Mouse (Mus musculus) testis, postnatal 10 days (tissue): ENCODE data around the gene Myo9b.

ENCODE experiments used
- DNase-seq: peaks from one replicate; pipeline ENCODE4 v3.0.0; 2021; ENCODE audit warnings: low spot score

The Myo9b gene

DNA sequence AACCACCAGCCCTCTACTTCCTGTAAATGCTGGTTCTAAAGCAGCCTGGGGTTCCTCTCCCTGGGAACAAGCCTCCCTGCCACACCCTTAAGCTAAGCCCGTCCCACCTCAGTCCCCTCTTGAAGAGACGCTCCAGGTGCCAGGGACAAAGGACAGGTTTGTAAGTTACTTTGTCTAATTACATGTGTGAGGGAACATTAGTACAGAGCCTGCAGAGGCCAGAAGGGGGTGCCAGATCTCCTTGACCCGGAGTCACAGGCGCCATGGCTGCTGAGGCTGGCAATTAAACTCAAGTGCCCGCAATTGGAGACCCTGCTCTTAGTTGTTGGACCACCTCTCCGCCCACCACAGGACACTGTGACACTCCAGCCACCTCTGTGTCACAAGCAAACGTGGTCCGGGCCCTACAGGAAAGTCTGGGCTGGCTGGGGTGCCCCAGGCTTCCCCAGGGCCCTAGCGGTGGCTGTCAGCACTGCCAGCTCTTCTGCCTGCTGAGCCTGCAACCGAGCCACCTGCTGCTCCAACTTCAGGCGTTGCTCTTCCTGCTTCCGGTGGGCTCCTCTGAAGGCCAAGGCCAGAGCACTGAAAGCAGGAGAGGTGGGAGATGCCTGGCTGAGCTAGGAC lies 112.8 kb downstream of the Myo9b start:
- no peak for DNase-seq

DNA sequence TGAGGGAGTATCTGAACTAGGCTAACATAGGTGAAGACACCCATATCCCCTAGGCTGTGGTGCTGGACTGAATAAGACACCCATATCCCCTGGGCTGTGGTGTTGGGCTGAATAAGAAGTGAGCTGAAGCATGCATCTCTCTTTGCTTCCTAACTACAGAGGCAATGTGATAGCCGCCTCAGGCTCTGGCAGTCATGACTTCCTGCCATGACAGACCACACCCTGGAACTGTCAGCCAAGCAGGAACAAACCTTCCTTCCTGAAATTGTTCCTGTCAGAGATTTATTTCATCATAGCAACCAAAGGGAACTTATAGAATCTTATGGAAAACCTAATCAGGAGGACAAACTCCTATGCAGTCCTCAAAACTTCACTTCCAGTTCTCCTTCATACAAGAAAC lies 115.8 kb downstream of the Myo9b start:
- no peak for DNase-seq

DNA sequence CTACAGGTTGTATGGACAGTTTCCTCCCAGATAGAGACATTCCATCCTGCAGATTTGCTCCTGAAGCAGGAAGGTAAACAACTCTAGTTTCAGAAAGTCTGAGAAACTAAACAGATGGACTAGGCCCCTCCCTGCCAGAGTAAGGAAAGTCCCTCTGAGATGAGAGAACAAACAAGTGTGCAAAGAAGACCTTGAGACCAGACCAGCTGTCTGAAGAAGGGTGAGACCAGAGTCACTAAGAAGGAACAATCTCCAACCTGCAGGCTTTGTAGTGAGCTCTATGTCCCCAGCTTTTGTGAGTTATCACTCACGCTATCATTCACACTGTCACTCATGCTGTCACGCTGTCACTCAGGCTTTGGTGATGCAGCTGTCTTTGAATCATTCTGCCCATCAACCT lies 119.2 kb downstream of the Myo9b start:
- DNase-seq, result no peak

DNA sequence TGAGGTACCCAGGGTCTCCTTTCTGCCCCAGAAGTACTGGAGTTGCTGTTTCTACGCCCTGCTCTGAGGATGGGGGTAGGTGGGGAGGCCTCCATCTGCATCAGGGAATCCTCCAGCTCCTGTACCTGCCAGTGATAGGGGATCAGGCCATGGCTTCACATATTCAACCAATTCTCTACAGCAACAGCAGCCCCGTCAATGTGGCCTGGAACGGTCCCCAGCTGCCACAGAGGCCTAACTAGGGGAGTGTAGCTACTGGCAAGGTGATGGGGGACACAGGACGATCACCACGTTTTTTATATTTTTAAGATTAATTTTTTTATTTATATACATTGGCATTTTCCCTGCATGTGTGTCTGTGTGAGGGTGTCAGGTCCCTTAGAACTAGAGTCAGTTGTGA lies 119.9 kb downstream of the Myo9b start:
- DNase-seq, result no peak

DNA sequence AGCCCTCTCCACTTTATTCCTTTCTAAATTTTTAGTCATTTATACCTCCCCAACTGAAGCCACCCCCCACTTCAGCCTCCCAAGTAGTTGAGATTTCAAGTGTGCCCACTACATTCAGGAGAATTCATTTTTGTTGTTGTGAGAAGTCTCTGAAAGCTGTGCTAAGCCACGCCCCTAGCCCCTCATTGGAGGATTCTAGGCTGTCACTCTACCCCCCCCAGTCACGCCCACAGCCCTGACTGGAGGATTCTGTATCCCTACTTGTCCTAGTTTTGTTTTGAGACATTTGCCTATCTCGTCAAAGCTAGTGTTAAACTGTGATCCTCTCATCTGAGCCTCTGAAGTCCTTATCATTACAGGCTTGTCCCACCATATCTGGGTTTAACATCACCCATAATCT lies 120.4 kb downstream of the Myo9b start:
- no peak for DNase-seq

DNA sequence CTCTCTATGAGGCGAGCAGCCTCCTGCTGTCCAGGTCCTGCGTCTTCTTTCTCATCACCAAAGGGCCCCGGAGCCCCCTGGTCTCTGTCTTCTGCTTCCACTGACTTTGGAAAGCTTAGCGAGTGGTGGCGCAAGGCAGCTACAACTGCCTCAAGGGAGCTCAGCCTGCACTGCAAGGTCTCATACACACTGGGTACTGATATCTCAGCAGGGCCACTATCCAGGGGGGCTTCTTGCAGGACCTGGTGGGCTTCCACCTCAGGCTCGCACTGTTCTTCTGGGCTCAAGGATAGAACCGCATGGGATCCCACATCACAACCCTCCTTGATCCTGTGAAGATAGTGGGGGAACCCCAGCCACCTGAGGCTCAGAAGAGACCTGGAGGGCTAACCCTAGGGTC lies 122.0 kb downstream of the Myo9b start:
- no peak for DNase-seq

DNA sequence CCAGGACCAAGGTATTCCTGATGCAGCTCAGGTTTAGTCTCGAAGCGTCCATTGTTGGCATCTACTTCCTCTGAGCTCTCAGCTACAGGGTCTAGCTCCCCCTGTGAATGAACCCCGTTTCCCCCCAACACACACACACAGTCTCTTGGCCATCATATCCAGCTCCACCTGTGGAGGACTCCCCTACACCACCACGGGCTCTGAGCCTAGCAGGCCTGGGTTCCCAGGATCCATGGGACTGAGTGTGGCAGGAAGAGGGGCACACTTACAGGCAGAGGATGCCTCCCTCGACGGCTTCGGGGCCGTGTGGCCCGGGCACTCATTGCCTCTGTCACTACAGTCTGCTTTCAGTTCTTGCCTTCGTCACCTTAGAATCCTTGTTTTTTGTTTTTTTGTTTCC lies 122.6 kb downstream of the Myo9b start:
- no peak for DNase-seq

DNA sequence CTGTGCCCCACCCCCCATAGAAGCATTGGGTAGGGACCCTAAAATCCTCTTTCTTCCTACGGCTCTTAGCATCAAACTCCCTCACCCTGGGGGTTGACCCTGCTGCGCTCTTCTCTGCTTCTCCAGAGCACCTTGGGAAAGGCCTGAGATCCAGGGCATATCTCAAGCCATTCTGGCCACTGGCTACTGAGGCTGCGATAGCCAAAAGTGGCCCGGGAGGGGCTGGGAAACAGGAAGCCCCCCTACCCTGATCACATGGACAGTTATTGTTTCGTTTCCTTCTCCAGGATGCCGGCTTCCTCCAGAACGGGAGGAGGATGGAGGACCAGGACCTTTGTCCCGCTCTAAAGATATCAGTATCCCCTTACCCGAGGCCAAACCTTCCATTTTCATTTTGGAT lies 123.1 kb downstream of the Myo9b start, which contains the start of gene Ushbp1:
Gene Ushbp1 (minus strand): TSS at position 174 of the 400 bp plus-strand sequence.
- DNase-seq, result no peak

DNA sequence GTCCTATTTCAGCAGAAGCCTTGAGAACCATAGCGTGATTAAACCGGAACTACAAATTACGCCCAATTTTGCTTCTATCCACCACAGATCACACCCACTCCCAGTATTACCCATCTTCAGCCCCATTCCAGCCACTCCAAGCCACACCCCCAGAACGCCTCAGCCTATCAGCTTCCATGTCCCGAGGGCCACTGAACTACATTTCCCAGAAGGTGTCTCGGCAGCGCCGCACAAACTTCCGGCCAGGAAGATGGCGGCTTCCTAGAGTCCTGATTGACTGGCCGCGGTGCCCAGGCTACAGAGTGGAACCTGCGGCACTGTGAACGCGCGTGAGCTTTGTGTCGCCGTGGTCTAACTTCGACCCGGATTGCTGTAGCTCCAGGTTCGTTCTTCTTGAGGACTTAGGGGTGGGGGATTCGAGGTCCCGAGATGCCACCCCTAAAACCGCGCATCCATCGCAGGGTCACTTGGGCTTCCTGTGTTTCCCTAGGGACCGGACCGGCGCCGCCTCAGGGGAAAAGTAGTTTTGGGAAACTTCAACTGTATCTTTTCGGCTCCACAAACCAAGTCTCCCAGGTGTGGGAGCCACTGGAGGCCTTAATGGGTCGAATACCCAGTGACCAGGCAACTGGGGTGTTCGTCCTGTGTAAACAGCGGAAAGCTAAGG lies 124.3 kb downstream of the Myo9b start, which contains the start of gene Babam1:
Gene Babam1 (plus strand): TSS at position 223 of the 667 bp plus-strand sequence.
- DNase-seq, result peak; percentile 91

DNA sequence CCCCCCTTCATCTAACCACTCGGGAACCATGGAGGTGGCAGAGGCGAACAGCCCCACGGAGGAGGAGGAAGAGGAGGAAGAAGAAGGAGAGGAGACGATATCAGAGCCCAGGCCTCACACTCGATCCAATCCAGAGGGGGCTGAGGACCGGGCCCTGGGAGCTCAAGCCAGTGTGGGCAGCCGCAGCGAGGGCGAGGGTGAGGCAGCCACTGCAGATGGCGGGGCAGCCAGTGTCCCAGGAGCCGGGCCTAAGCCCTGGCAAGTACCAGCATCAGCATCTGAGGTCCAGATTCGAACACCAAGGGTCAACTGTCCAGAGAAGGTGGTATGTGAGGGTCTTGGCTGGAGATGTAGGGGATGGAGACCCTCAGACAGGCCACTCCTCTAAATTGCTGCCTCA lies 125.2 kb downstream of the Myo9b start:
- DNase-seq, result no peak

DNA sequence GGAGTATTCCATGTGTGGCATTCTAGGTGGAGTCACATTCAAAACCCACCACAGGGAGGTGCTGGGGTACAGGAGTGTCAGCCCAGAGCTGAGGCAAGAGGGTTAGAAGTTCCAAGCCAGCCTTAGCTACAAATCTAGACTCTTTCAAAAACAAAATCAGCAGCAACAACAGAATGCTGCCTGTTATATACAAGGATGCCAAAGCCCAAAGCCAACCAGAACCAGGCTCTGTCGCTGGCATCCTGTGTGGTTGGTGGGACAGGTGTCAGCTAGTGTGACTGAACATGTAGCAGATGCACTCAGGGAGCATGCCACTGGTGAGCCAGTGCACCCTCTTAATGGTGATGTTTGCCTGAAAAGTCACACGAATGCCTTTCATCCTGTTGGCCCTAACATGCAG lies 128.3 kb downstream of the Myo9b start:
- DNase-seq, result peak; percentile 35

DNA sequence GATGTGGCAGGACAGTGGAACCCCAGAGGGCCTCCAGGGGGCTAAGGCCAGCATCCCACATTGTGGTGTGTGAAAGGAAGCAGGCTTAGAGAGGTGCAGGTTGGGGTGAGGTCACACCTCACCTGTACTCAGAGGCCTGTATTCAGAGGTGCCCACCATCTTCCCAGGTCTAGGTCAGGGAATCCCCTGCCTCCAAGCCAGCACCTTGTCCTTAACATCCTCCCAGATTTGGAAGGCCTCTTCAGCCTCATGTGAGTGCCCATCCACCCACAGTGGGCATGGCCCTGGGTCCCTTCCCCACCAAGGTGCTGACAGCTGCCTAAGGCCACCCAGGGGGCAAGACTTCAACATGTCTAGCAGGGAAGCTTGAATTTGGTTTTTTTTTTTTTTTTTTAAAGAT lies 128.9 kb downstream of the Myo9b start:
- DNase-seq, result peak; percentile 36

DNA sequence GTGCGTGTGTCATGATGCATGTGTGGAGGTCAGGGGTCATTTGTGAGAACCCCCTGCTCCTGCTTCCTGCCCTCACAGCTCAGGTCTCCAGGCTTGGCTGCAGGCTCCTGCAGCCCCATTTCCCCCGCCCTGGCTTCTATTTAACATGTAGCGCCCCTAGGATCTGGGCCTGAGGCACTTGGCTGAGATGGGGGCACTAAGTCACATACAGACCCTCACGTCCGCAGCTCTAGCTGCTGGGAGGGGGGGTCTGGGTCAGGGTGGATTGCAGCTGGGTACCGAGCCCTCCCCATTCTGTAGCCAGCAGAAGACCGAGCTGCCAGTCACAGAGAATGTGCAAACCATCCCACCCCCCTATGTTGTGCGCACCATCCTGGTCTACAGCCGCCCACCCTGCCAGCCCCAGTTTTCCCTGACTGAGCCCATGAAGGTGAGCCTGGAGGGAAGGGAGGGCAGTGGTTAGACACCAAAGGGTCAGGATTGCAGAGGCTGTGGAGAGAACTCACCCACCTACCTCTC lies 130.0 kb downstream of the Myo9b start:
- DNase-seq, result peak; percentile 36

DNA sequence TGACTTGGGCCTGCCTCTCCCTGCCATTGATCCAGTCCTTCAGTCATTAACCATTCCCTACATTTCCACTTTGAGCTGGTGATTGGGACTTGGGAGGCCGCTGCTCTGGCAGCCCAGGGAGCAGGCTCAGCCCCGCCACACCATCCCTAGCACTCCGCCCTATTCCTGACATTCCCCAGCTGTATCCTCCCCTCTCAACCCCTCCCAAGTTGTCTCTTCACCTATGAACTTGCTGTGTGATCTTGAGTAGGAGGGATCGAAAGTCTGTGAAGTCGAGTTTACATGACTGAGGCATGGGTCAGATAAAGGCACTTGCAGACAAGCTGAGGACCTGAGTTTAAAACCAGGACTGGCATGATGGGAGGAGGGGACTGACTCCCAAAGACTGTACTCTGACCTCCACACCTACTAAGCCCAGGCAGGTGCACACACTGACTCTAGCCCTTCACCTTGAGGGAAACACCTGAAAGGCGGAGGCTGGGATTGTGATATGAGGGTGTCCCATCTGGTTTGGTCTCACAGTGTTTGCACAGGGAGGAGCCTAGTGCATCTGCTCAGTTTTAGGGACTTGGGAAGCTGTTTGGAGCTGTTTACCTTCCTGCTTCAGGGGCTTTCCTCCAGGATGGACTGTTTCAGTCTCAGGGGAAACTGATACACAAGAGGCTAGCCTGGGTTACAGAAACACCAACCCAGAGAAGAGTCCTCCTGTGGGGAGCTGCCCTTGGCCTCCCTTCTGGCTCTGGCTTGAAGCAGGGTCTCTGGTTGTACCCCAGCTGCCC lies 130.8 kb downstream of the Myo9b start:
- peak; percentile 32 for DNase-seq

DNA sequence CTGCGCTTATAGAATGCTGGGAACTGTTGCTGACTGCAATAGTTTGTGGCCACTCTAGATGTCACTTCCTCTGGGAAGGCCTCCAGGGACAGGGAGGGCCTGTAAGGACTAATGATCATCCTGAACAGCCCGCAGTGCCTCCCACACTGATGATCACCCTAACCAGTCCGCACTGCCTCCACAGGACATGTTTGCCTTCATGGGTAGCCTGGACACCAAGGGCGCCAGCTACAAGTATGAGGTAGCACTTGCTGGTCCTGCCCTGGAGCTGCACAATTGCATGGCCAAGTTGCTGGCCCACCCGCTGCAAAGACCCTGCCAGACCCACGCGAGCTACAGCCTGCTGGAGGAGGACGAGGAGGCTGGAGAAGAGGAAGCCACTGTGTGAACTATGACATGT lies 131.5 kb downstream of the Myo9b start:
- DNase-seq, result no peak

DNA sequence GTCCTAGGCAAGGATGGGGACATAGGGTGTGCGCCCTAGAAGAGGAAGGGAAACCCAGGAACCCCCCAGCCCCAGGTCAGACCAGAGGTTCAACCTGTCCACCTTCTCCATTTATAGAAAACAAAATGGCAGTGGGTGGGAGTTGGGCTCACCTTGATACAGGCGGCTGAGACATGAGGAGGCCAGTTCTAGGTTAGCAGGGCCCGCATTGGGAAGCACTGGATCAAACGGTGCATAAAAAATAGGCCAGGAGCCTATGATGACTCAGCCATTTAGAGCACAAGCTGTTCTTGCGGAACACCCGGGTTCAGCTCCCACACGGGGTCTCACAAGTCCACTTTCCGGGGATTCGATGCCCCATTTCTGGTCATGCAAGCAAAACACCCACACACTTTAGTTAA lies 132.4 kb downstream of the Myo9b start:
- DNase-seq, result no peak

DNA sequence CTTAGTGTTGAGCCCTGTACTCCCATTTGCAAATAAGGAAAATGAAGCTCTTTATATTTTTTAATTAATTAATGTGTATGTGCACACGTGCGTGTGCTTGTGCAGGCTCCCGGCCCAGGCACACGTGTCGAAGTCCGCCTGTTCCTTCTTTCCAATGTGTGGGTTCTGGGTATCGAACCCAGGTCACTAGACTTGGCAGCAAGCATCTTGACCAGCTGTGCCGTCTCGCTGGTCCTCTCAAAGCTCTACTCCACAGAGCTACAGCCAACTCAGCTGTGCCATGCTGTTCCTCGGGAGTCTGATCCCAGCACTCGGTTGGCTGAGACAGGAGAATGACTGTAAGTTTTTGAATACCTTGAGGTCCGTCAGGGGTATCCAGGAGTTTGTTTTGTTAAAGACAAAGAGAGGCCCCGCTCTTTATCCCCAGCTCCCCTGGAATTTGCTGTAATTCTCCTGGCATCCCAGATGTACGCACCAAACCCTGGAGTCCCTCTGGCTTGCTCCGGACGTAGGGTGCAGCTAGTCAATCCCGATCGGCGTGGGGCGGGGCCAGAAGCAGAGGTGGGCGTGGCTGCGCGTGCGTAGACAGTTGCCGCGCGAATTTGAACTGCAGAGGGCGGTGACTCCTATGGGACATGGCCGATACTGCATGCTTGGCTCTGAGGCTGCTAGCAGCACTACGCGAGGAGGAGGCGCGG lies 133.0 kb downstream of the Myo9b start, which contains the start of gene Ankle1:
Gene Ankle1 (plus strand): TSS at position 610 of the 698 bp plus-strand sequence.
- DNase-seq, result peak; percentile 99

DNA sequence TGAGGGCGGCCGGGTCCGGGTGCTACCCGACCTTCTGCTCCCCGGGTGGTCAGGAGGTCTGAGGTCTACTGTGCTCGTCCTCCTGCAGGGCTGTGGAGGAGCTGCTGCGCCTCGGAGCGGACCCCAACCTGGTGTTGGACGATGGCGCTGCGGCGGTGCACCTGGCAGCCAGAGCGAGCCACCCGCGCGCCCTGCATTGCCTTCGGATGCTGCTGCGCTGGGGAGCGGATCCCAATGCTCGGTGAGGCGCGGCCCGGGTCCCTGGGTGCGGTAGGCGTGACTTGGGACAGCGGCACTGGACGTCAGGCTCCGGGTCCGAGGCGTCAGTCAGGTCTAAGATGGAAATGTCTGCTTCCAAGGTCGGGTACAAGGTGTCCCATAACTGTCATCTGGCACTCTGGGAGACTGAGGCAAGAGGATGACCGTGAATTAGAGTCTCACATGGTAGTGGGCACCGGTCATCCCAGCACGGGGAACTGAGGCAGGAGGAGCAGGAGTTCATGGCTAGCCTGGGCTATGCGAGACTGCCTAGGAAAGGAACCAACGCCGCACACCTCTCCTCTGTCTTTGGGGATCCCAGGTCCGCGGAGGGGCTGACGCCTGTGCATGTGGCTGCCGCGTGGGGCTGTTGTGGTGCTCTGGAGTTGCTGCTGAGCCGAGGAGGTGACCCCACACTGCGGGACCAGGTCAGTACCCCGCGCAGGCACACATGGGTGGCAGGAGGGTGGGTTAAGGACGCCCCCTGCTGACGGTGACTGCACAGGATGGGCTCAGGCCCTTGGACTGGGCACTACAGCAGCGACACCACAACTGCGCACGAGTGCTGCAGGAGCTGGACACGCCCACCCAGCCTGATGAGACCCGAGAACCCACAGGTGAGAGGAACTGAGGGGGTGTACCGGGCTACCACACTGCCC lies 133.8 kb downstream of the Myo9b start:
- DNase-seq, result peak; percentile 82

DNA sequence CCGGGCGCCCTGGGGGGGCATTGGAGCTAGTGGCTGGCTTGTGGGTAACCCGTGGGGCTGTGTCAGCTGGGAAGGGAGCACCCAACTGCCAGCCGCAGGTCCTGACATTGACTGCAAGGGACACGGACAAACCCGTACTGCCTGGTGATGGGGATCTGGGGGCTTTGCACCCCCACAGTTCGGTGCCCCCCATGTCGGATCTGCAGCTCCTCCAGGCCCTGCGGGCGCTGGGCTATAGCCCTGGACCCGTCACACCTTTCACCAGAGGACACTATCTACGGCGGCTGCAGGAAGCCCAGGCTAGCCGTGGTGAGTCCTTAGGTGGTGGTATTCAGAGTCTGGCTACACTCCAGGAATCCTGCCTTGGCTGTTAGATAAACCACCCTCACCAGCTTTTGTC lies 134.9 kb downstream of the Myo9b start:
- no peak for DNase-seq

DNA sequence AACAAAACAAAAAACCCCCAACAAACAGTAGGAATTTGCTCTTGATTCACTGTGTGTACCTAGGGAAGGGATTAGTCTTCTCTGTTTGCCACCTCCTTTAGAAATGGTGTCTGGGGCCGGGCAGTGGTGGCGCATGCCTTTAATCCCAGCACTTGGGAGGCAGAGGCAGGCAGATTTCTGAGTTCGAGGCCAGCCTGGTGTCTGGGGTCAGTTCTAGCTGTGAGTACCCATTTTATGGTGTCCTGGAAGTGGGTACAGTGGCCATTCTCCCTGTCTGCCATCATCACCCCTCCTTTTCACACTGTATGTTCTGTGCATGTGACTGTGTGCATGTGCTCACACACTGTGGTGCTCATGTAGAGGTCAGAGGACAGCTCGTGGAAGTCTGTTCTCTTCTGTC lies 135.7 kb downstream of the Myo9b start:
- no peak for DNase-seq
